Mouse (Mus musculus) limb, embryonic 11.5 days (tissue): Measurements from ENCODE around the gene Kansl1l. TPM values are rescaled to one million over a fixed set of nuclear protein-coding genes. Genes with fewer than 3 reads are reported as not detected.
"Not testable (repeated sequence)": the region's sequence is repeated elsewhere in the genome, so short reads cannot be mapped to it uniquely, and the experiment has no call there.

Experiments used
- ATAC-seq: fragments of 200-750 bp; cut with Nextera tagmentation; 2 replicates; pipeline ENCODE4 v1.8.0; 2017; ENCODE audit warnings: low read depth; ENCODE audit not compliant: insufficient number of reproducible peaks, low FRiP score, low TSS enrichment
- DNase-seq: peaks from one replicate; pipeline ENCODE4 v3.0.0-alpha.2; 2015; ENCODE audit warnings: low spot score
- H3K27ac ChIP-seq: fragments of 300-500 bp; sonication (generic); replicated peaks from 2 replicates; pipeline ENCODE4 v1.5.1; 2014; ENCODE audit warnings: low read depth, mild to moderate bottlenecking, low read length
- H3K27me3 ChIP-seq: fragments of 300-500 bp; sonication (generic); 2 replicates; pipeline ENCODE4 v1.6.1; 2014; ENCODE audit warnings: mild to moderate bottlenecking, low read length, mixed read lengths; ENCODE audit not compliant: control insufficient read depth, insufficient read depth
- H3K36me3 ChIP-seq: fragments of 300-500 bp; sonication (generic); 2 replicates; pipeline ENCODE4 v1.6.1; 2014; ENCODE audit warnings: mild to moderate bottlenecking, low read length, moderate library complexity, mixed read lengths; ENCODE audit not compliant: control insufficient read depth, insufficient read depth
- H3K4me1 ChIP-seq: fragments of 300-500 bp; sonication (generic); 2 replicates; pipeline ENCODE4 v1.6.1; 2014; ENCODE audit warnings: low read length, mixed read lengths; ENCODE audit not compliant: control insufficient read depth, insufficient read depth
- H3K4me2 ChIP-seq: fragments of 300-500 bp; sonication (generic); 2 replicates; pipeline ENCODE4 v1.6.1; 2014; ENCODE audit warnings: low read depth, mild to moderate bottlenecking, moderate library complexity; ENCODE audit not compliant: severe bottlenecking
- H3K4me3 ChIP-seq: fragments of 300-500 bp; sonication (generic); 2 replicates; pipeline ENCODE4 v1.5.1; 2014; ENCODE audit warnings: low read depth, low read length
- H3K9ac ChIP-seq: fragments of 300-500 bp; sonication (generic); 2 replicates; pipeline ENCODE4 v1.6.1; 2014; ENCODE audit warnings: mild to moderate bottlenecking, low read length
- H3K9me3 ChIP-seq: fragments of 300-500 bp; sonication (generic); 2 replicates; pipeline ENCODE4 v1.6.1; 2016; ENCODE audit warnings: low read length; ENCODE audit not compliant: control insufficient read depth
- WGBS: fragments of 180-500 bp; shearing (Covaris S2); extraction: QIAGEN DNeasy Blood & Tissue Kit; methylation state at CpG from one replicate; pipeline ENCODE4 v1.1.7; 2014; 5-methylcytosine and 5-hydroxymethylcytosine counted together
- polyA plus RNA-seq: library from polyadenylated mRNA; unstranded; fragments of >200 nt; fragmentation: Nextera tagmentation; extraction: Ambion mirVana; gene quantifications from 2 replicates; pipeline ENCODE4 v1.2.1, GENCODE M21; 2014

The Kansl1l gene
- polyA plus RNA-seq, 1 experiment from 2014 or later, result 17.0 TPM

GRCm38 (mm10) chr1:66699630-66700029 lies 117.7 kb downstream of the Kansl1l start:
- H3K27ac ChIP-seq, result not testable (repeated sequence)

GRCm38 (mm10) chr1:66695296-66695695 lies 122.1 kb downstream of the Kansl1l start:
- no peak overlapping the region for H3K4me3 ChIP-seq
- 74% methylated on average over 7 of the region's 7 CpGs for WGBS
- DNase-seq (no peak), ATAC-seq (no peak)
- H3K4me2 ChIP-seq, result no peak overlapping the region
- no peaks in the 10 kb centered on the region for H3K4me1 ChIP-seq
- H3K27ac ChIP-seq, result no peak overlapping the region
- H3K36me3 ChIP-seq, result no peaks in the 10 kb centered on the region
- no peak overlapping the region for H3K9ac ChIP-seq
- H3K27me3 ChIP-seq, result no peaks in the 10 kb centered on the region
- no peaks in the 10 kb centered on the region for H3K9me3 ChIP-seq

More at GRCm38 (mm10) chr1:66699630-66700029, 117.7 kb downstream of the Kansl1l start:
- WGBS, result 88% methylated on average over 10 of the region's 10 CpGs
- not testable (repeated sequence) for H3K9ac ChIP-seq, H3K4me1 ChIP-seq, H3K27me3 ChIP-seq, H3K36me3 ChIP-seq, H3K9me3 ChIP-seq, DNase-seq, H3K4me2 ChIP-seq, ATAC-seq, H3K4me3 ChIP-seq

GRCm38 (mm10) chr1:66694266-66694665 lies 123.1 kb downstream of the Kansl1l start:
- Histone ChIP-seq H3K4me1 (no peaks in the 10 kb centered on the region), H3K27me3 (no peaks in the 10 kb centered on the region), H3K9ac (no peak overlapping the region), H3K36me3 (no peaks in the 10 kb centered on the region), H3K27ac (no peak overlapping the region), H3K4me2 (no peak overlapping the region), H3K4me3 (no peak overlapping the region), H3K9me3 (no peaks in the 10 kb centered on the region)
- DNase-seq (no peak), ATAC-seq (no peak)
- WGBS, result 77% methylated on average over 5 of the region's 5 CpGs

- no peak overlapping the region for H3K4me3 ChIP-seq
- 88% methylated on average over 8 of the region's 8 CpGs for WGBS
Measured at GRCm38 (mm10) chr1:66692780-66693392, 124.5 kb downstream of the Kansl1l start.

GRCm38 (mm10) chr1:66692308-66692707 lies 125.1 kb downstream of the Kansl1l start:
- Histone ChIP-seq H3K36me3 (no peaks in the 10 kb centered on the region), H3K9ac (no peak overlapping the region), H3K4me1 (no peaks in the 10 kb centered on the region), H3K9me3 (no peaks in the 10 kb centered on the region), H3K27me3 (no peaks in the 10 kb centered on the region), H3K4me2 (no peak overlapping the region), H3K27ac (no peak overlapping the region), H3K4me3 (no peak overlapping the region)
- DNase-seq (no peak), ATAC-seq (no peak)
- WGBS, result 81% methylated on average over 1 of the region's 1 CpGs

More at GRCm38 (mm10) chr1:66692780-66693392, 124.5 kb downstream of the Kansl1l start:
- Histone ChIP-seq H3K27ac (no peak overlapping the region), H3K9ac (no peak overlapping the region), H3K36me3 (no peaks in the 10 kb centered on the region), H3K4me2 (no peak overlapping the region), H3K9me3 (no peaks in the 10 kb centered on the region), H3K4me1 (no peaks in the 10 kb centered on the region), H3K27me3 (no peaks in the 10 kb centered on the region)
- DNase-seq, result no peak
- ATAC-seq, result no peak

- Histone ChIP-seq H3K4me3 (no peak overlapping the region), H3K9ac (no peak overlapping the region), H3K4me2 (no peak overlapping the region), H3K36me3 (no peaks in the 10 kb centered on the region), H3K27ac (no peak overlapping the region), H3K27me3 (no peaks in the 10 kb centered on the region), H3K9me3 (no peaks in the 10 kb centered on the region), H3K4me1 (no peaks in the 10 kb centered on the region)
- 71% methylated on average over 3 of the region's 3 CpGs for WGBS
- DNase-seq, result no peak
- ATAC-seq, result no peak
Measured at GRCm38 (mm10) chr1:66691772-66692171, 125.6 kb downstream of the Kansl1l start.

GRCm38 (mm10) chr1:66682974-66683373 lies 134.4 kb downstream of the Kansl1l start:
- H3K27ac ChIP-seq, result no peak overlapping the region
- ATAC-seq (no peak), DNase-seq (no peak)
- WGBS, result 94% methylated on average over 5 of the region's 5 CpGs
- H3K4me2 ChIP-seq, result no peak overlapping the region
- no peaks in the 10 kb centered on the region for H3K27me3 ChIP-seq
- no peaks in the 10 kb centered on the region for H3K36me3 ChIP-seq
- H3K4me1 ChIP-seq, result no peaks in the 10 kb centered on the region
- H3K9ac ChIP-seq, result no peak overlapping the region
- H3K4me3 ChIP-seq, result no peak overlapping the region
- no peaks in the 10 kb centered on the region for H3K9me3 ChIP-seq

- H3K9ac ChIP-seq, result no peak overlapping the region
- DNase-seq (no peak), ATAC-seq (no peak)
- no peak overlapping the region for H3K4me2 ChIP-seq
- H3K4me3 ChIP-seq, result no peak overlapping the region
- H3K27me3 ChIP-seq, result no peaks in the 10 kb centered on the region
- H3K27ac ChIP-seq, result no peak overlapping the region
- H3K9me3 ChIP-seq, result no peaks in the 10 kb centered on the region
- WGBS, result 50% methylated on average over 2 of the region's 2 CpGs
- no peaks in the 10 kb centered on the region for H3K4me1 ChIP-seq
- H3K36me3 ChIP-seq, result no peaks in the 10 kb centered on the region
Measured at GRCm38 (mm10) chr1:66678662-66679061, 138.7 kb downstream of the Kansl1l start.

- WGBS, result 86% methylated on average over 14 of the region's 14 CpGs
- Histone ChIP-seq H3K9ac (no peak overlapping the region), H3K4me1 (no peaks in the 10 kb centered on the region), H3K4me2 (no peak overlapping the region), H3K27me3 (no peaks in the 10 kb centered on the region), H3K36me3 (no peaks in the 10 kb centered on the region), H3K27ac (no peak overlapping the region), H3K4me3 (no peak overlapping the region), H3K9me3 (no peaks in the 10 kb centered on the region)
- ATAC-seq (no peak), DNase-seq (no peak)
Measured at GRCm38 (mm10) chr1:66677928-66678327, 139.4 kb downstream of the Kansl1l start.
